Mouse (Mus musculus): ENCODE data around the gene Wdr70. TPM values are rescaled to one million over a fixed set of nuclear protein-coding genes. Genes with fewer than 3 reads are reported as not detected.

Wdr70 gene
- polyA plus RNA-seq, 1 experiment from 2014 or later: 69.6 TPM

DNA sequence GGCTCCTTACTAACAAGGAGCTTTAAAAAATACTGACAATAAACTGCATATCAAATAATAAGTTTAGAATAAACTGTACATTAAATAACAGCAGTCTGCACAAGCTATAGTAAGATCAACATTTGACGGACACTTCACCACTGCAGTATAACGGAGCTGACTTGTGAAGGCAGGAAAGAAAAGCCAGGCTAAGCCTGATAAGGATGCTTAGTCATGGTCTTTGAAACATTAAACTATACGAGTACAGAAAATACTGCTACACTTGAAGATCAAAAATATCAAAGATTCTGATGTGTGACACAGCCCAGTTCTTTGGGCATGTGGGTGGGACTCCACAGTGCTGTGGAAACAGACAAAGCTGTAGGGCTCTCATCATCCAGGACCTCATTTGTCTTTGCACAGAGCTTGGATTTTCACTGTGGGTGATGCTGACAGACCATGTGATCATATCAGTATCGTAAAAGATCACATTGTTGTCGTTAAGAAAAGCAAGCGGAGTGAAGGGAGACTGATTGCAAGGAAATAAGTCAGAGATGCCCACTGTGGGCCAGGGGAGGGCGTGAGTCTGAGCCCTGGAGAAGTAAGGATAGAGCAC, 163.3 kb downstream of the Wdr70 start:
- no peaks in the 10 kb centered on the region for H3K4me1 ChIP-seq (replicated peaks; ENCODE audit: control insufficient read depth, insufficient read depth, low read length)
- 90% methylated on average over 7 of the region's 7 CpGs for WGBS

DNA sequence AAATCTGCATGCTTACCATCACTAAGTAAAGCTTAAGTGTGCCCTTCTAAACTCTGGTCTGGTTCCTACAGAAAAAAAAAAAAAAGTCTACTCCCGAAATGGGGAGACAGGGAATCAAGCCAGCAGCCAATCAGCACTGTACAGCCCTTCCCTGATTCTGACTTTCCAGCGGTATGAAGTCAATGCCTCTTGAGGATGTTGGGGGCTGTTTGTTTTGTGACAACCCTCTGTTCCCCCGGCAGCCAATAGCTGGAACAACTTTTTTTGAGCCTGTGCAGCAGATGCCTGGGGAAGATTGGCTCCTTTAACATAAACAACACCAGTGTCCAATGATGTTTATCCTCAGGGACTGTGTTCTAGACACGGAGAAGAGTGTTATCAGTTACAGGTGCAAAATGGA, 164.4 kb downstream of the Wdr70 start:
- no peak overlapping the region for H3K27ac ChIP-seq (ENCODE audit: low read depth, low read length)
- WGBS: 73% methylated on average over 4 of the region's 4 CpGs
- H3K36me3 ChIP-seq (ENCODE audit: control insufficient read depth, insufficient read depth, low read length): no peaks in the 10 kb centered on the region
- ATAC-seq (replicated peaks; ENCODE audit: low FRiP score) (no peak), DNase-seq (ENCODE audit: low spot score) (no peak)
- no peaks in the 10 kb centered on the region for H3K9me3 ChIP-seq (ENCODE audit: control insufficient read depth, low read length)
- H3K4me2 ChIP-seq (ENCODE audit: low read depth, low read length, severe bottlenecking): no peak overlapping the region
- no peak overlapping the region for H3K9ac ChIP-seq (ENCODE audit: low read length)
- no peak overlapping the region for H3K4me3 ChIP-seq (ENCODE audit: low read depth, low read length)
- H3K27me3 ChIP-seq (ENCODE audit: control insufficient read depth, insufficient read depth, low read length): no peaks in the 10 kb centered on the region
- no peaks in the 10 kb centered on the region for H3K4me1 ChIP-seq (replicated peaks; ENCODE audit: control insufficient read depth, insufficient read depth, low read length)

More for the DNA sequence above, 163.3 kb downstream of the Wdr70 start:
- DNase-seq (ENCODE audit: low spot score): no peak
- Histone ChIP-seq H3K36me3 (ENCODE audit: control insufficient read depth, insufficient read depth, low read length) (no peaks in the 10 kb centered on the region), H3K9me3 (ENCODE audit: control insufficient read depth, low read length) (no peaks in the 10 kb centered on the region), H3K27me3 (ENCODE audit: control insufficient read depth, insufficient read depth, low read length) (no peaks in the 10 kb centered on the region), H3K27ac (ENCODE audit: low read depth, low read length) (no peak overlapping the region), H3K9ac (ENCODE audit: low read length) (no peak overlapping the region), H3K4me2 (ENCODE audit: low read depth, low read length, severe bottlenecking) (no peak overlapping the region), H3K4me3 (ENCODE audit: low read depth, low read length) (no peak overlapping the region)
- ATAC-seq (replicated peaks; ENCODE audit: low FRiP score): no peak

DNA sequence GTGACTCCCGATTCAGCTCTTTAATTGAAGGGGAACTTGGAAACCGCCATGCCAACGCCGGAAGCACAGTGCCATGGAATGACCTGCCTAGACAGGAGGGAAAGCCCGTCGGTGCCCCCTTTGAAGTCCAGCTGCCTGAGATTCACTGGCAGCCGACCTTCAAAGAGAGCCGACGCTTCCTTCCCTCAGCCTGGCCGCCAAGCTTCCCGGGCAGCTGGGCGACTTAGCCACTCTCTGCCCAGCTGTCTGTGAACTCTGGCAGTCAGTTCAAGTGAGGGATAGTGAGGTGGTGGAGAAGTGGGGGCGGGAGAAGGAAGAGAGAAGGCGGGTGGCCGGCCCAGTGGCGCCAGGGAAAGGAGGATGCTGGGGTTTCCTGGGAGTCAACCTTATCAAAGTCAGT, 164.9 kb downstream of the Wdr70 start:
- Histone ChIP-seq H3K9ac (ENCODE audit: low read length) (no peak overlapping the region), H3K4me3 (ENCODE audit: low read depth, low read length) (no peak overlapping the region), H3K27ac (ENCODE audit: low read depth, low read length) (no peak overlapping the region), H3K4me2 (ENCODE audit: low read depth, low read length, severe bottlenecking) (no peak overlapping the region), H3K36me3 (ENCODE audit: control insufficient read depth, insufficient read depth, low read length) (no peaks in the 10 kb centered on the region), H3K27me3 (ENCODE audit: control insufficient read depth, insufficient read depth, low read length) (no peaks in the 10 kb centered on the region), H3K9me3 (ENCODE audit: control insufficient read depth, low read length) (no peaks in the 10 kb centered on the region), H3K4me1 (replicated peaks; ENCODE audit: control insufficient read depth, insufficient read depth, low read length) (no peaks in the 10 kb centered on the region)
- 79% methylated on average over 16 of the region's 16 CpGs for WGBS
- DNase-seq (ENCODE audit: low spot score): no peak
- no peak for ATAC-seq (replicated peaks; ENCODE audit: low FRiP score)

DNA sequence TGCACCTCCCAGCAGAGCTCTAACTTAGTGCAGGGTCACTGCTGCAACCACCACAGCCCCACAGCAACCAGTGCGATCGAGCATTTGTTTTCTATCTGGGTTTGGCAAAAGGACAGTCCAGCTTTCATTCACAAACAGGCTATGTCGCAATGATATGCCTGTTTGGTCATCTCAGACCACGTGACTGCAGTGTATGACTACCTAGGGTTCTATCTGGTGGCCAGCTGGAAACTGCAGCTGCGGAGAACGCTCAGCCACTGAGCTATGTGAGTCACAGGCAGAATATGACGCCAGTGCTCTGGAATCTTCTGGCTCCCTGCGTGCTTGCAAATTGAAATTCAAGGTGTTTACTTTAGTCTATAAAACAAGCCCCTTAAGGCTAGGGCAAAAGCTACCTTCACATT, 167.4 kb downstream of the Wdr70 start:
- no peaks in the 10 kb centered on the region for H3K36me3 ChIP-seq (ENCODE audit: control insufficient read depth, insufficient read depth, low read length)
- no peaks in the 10 kb centered on the region for H3K27me3 ChIP-seq (ENCODE audit: control insufficient read depth, insufficient read depth, low read length)
- no peak overlapping the region for H3K9ac ChIP-seq (ENCODE audit: low read length)
- ATAC-seq (replicated peaks; ENCODE audit: low FRiP score): no peak
- no peaks in the 10 kb centered on the region for H3K9me3 ChIP-seq (ENCODE audit: control insufficient read depth, low read length)
- no peak for DNase-seq (ENCODE audit: low spot score)
- no peak overlapping the region for H3K4me3 ChIP-seq (ENCODE audit: low read depth, low read length)
- no peaks in the 10 kb centered on the region for H3K4me1 ChIP-seq (replicated peaks; ENCODE audit: control insufficient read depth, insufficient read depth, low read length)
- no peak overlapping the region for H3K4me2 ChIP-seq (ENCODE audit: low read depth, low read length, severe bottlenecking)
- no peak overlapping the region for H3K27ac ChIP-seq (ENCODE audit: low read depth, low read length)
- WGBS: 94% methylated on average over 8 of the region's 8 CpGs

DNA sequence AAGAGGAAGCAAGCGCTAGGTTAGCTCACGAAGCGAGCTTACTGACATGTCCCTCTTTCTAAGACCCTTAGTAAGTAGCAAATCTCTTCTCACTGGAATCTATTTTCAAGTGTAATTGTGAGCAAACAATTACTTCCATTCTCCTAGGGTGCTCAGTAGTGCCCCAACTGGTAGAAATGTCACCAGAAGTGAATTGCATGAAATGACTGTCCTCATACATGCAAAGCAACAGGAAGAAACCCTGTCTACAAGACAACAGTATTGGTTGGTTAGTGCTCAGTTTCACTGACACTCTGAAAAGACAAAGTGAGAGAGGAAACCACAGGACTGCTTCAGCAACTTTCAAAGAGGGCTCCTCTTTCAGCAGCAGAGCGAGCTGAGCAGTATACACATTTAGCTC, 173.6 kb downstream of the Wdr70 start:
- Histone ChIP-seq H3K9me3 (ENCODE audit: control insufficient read depth, low read length) (no peaks in the 10 kb centered on the region), H3K4me1 (replicated peaks; ENCODE audit: control insufficient read depth, insufficient read depth, low read length) (no peaks in the 10 kb centered on the region), H3K27ac (ENCODE audit: low read depth, low read length) (no peak overlapping the region), H3K4me2 (ENCODE audit: low read depth, low read length, severe bottlenecking) (no peak overlapping the region), H3K9ac (ENCODE audit: low read length) (no peak overlapping the region), H3K36me3 (ENCODE audit: control insufficient read depth, insufficient read depth, low read length) (no peaks in the 10 kb centered on the region), H3K4me3 (ENCODE audit: low read depth, low read length) (no peak overlapping the region), H3K27me3 (ENCODE audit: control insufficient read depth, insufficient read depth, low read length) (no peaks in the 10 kb centered on the region)
- DNase-seq (ENCODE audit: low spot score) (no peak), ATAC-seq (replicated peaks; ENCODE audit: low FRiP score) (no peak)
- 96% methylated on average over 4 of the region's 4 CpGs for whole genome bisulfite sequencing

DNA sequence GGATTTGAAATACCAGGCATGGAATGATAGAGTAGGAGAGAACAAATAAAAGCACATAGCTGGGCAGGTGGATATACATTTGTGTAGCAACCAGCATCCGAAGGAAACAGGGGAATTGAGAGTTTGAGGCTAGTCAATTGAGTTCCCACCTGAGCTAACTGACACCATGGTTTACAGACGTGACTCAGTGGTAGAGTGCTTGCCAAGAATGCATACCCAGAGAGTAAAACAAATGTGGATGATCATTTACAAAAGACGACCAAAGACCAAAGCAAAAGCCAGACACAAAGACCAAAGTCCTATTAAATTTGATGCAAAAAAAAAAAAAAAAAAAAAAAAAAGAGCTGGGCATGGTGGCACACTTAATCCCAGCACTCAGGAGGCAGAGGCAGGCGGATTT, 175.7 kb downstream of the Wdr70 start:
- H3K4me3 ChIP-seq (ENCODE audit: low read depth, low read length): no peak overlapping the region
- no peaks in the 10 kb centered on the region for H3K4me1 ChIP-seq (replicated peaks; ENCODE audit: control insufficient read depth, insufficient read depth, low read length)
- H3K9ac ChIP-seq (ENCODE audit: low read length): no peak overlapping the region
- no peak overlapping the region for H3K4me2 ChIP-seq (ENCODE audit: low read depth, low read length, severe bottlenecking)
- ATAC-seq (replicated peaks; ENCODE audit: low FRiP score) (no peak), DNase-seq (ENCODE audit: low spot score) (no peak)
- no peaks in the 10 kb centered on the region for H3K36me3 ChIP-seq (ENCODE audit: control insufficient read depth, insufficient read depth, low read length)
- H3K9me3 ChIP-seq (ENCODE audit: control insufficient read depth, low read length): no peaks in the 10 kb centered on the region
- no peaks in the 10 kb centered on the region for H3K27me3 ChIP-seq (ENCODE audit: control insufficient read depth, insufficient read depth, low read length)
- no peak overlapping the region for H3K27ac ChIP-seq (ENCODE audit: low read depth, low read length)
- WGBS: 92% methylated on average over 4 of the region's 4 CpGs

DNA sequence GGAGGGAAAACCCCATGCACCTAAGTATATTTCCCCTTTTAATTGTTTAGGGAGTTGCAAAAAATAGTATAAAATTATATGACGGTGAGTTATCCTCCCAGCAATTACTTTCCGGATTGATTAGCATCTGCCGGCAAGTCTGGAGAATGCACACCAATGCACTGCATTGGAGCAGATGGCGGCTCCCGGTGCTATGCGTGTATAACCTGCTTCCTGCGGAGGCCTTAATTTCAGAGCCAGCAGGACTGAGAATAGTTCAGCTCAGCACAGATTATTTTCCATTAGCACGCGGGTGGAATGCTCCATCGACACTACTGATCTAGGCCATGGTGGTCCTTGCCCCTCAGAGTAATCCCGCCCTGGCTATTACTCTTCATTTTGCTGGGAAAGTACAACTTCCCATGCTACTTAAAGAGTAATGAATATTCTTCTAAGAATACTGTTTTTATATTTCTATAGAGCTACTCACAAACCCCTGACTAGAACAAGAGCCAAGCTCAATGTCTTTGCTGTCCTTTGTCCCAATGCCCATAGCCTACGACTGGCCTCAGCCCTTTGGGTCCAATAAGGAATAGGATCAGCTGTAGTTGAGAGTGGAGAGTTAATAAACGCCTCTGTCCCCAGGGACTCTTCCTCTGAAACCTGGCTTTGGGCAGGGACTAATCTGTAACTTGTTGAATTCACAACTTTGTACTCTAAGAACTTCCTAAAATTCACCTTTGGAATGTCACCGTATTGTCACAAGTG, 176.5 kb downstream of the Wdr70 start:
- no peak overlapping the region for H3K27ac ChIP-seq (ENCODE audit: low read depth, low read length)
- no peaks in the 10 kb centered on the region for H3K9me3 ChIP-seq (ENCODE audit: control insufficient read depth, low read length)
- no peak overlapping the region for H3K4me3 ChIP-seq (ENCODE audit: low read depth, low read length)
- no peaks in the 10 kb centered on the region for H3K27me3 ChIP-seq (ENCODE audit: control insufficient read depth, insufficient read depth, low read length)
- ATAC-seq (replicated peaks; ENCODE audit: low FRiP score) (no peak), DNase-seq (ENCODE audit: low spot score) (no peak)
- no peaks in the 10 kb centered on the region for H3K36me3 ChIP-seq (ENCODE audit: control insufficient read depth, insufficient read depth, low read length)
- H3K4me1 ChIP-seq (replicated peaks; ENCODE audit: control insufficient read depth, insufficient read depth, low read length): no peaks in the 10 kb centered on the region
- no peak overlapping the region for H3K4me2 ChIP-seq (ENCODE audit: low read depth, low read length, severe bottlenecking)
- no peak overlapping the region for H3K9ac ChIP-seq (ENCODE audit: low read length)
- WGBS: 92% methylated on average over 14 of the region's 14 CpGs

DNA sequence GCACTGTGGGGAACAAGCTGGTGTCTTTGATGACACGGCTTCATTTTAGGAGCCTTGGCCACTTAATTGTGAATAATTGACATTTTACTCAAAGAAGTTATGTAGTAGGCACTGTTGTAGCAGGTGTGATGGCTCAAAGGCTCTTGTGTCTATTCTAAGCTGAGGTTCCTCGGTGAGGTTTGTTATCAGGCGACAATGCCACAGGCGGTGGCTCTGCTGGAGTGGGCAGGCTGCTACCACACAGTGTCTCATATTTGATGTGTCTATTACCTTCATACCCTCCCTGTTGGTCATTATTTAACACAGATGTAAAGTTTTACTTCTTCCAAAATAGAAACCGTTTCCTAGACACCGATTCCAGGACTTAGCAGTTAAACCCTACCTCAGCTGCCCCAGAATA, 177.9 kb downstream of the Wdr70 start:
- 93% methylated on average over 6 of the region's 6 CpGs for WGBS
- H3K9ac ChIP-seq (ENCODE audit: low read length): no peak overlapping the region
- no peak overlapping the region for H3K4me3 ChIP-seq (ENCODE audit: low read depth, low read length)
- H3K36me3 ChIP-seq (ENCODE audit: control insufficient read depth, insufficient read depth, low read length): no peaks in the 10 kb centered on the region
- H3K27ac ChIP-seq (ENCODE audit: low read depth, low read length): no peak overlapping the region
- H3K4me1 ChIP-seq (replicated peaks; ENCODE audit: control insufficient read depth, insufficient read depth, low read length): no peaks in the 10 kb centered on the region
- H3K4me2 ChIP-seq (ENCODE audit: low read depth, low read length, severe bottlenecking): no peak overlapping the region
- DNase-seq (ENCODE audit: low spot score) (no peak), ATAC-seq (replicated peaks; ENCODE audit: low FRiP score) (no peak)
- no peaks in the 10 kb centered on the region for H3K9me3 ChIP-seq (ENCODE audit: control insufficient read depth, low read length)
- H3K27me3 ChIP-seq (ENCODE audit: control insufficient read depth, insufficient read depth, low read length): no peaks in the 10 kb centered on the region

DNA sequence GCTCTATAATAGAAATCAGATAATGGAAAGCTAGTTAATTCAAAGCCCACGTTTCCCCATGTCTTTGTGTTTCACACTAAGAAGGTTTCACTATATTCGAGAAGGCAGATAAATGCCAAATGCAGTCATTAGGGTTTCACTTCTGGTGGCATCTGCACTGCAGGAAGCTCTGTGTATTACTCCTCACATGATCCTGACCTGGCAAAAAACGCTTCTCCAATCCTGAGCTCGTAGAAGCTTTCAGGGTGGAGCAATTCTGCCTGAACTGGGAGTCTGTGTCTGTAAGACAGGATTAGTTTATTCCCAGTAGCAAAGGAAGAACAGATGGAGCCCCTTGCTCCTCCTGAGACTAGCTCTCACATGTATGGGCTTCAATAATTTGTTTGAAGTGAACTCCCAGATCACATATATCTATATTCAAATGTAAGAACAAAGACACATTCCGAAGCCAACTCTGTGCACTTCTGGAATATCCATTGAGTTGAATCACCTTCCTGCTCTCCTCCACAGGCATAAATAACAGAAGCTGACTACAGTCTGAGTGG, 192.4 kb downstream of the Wdr70 start:
- 79% methylated on average over 5 of the region's 5 CpGs for WGBS
- Histone ChIP-seq H3K9ac (ENCODE audit: low read length) (no peak overlapping the region), H3K4me3 (ENCODE audit: low read depth, low read length) (no peak overlapping the region), H3K36me3 (ENCODE audit: control insufficient read depth, insufficient read depth, low read length) (no peaks in the 10 kb centered on the region), H3K9me3 (ENCODE audit: control insufficient read depth, low read length) (no peaks in the 10 kb centered on the region), H3K27me3 (ENCODE audit: control insufficient read depth, insufficient read depth, low read length) (no peaks in the 10 kb centered on the region), H3K27ac (ENCODE audit: low read depth, low read length) (no peak overlapping the region), H3K4me2 (ENCODE audit: low read depth, low read length, severe bottlenecking) (no peak overlapping the region), H3K4me1 (replicated peaks; ENCODE audit: control insufficient read depth, insufficient read depth, low read length) (no peaks in the 10 kb centered on the region)
- no peak for ATAC-seq (replicated peaks; ENCODE audit: low FRiP score)
- DNase-seq (ENCODE audit: low spot score): no peak

Measured in forebrain, embryonic 11.5 days (tissue).